In genomic region chr3:79196708-79197437, GRCm38 (mm10) we compare ENCODE assay signal across 8 mouse cellular contexts.
A peak's percentile ranks its signal among the peaks of the same experiment; 100 is the strongest.
DNase-seq lines count a peak whose midpoint lies in the region; ATAC-seq lines count a peak whose summit lies in the region.

No protein-coding gene starts in this region.

- H3K4me2 ChIP-seq in embryonic facial prominence, embryonic 11.5 days (ENCODE audit: low read depth, low read length), result no peak overlapping the region
- 0 out of 2 replicates have a peak overlapping the region, but pooled peaks have one; percentile 22 for H3K4me2 ChIP-seq in heart, embryonic 11.5 days
- H3K4me2 ChIP-seq in stomach, embryonic 16.5 days (ENCODE audit: low read depth, low read length), result peak overlapping the region; percentile 26; the same call in 1 of the 2 replicates

- peak; percentile 61 for DNase-seq in embryonic facial prominence, embryonic 11.5 days (ENCODE audit: low spot score)
- no peak for DNase-seq in embryonic facial prominence, embryonic 10.5 days (ENCODE audit: low spot score)
- peak; percentile 41 to 65 for DNase-seq in CD8-positive naive resting alpha-beta T cell, adult 2 months (ENCODE audit: low read depth in 2 of 2, low spot score in 2 of 2)
- peak; percentile 72 to 78 for DNase-seq in cerebellum, adult 18-20 months
- DNase-seq in layer of hippocampus, adult 9-10 months (ENCODE audit: low spot score), result peak; percentile 52

- H3K9ac ChIP-seq in embryonic facial prominence, embryonic 11.5 days (replicated peaks; ENCODE audit: low read length), result no peak overlapping the region
- H3K9ac ChIP-seq in heart, embryonic 11.5 days (ENCODE audit: low read depth, low read length), result no peak overlapping the region
- no peak overlapping the region for H3K9ac ChIP-seq in stomach, embryonic 16.5 days (ENCODE audit: low read length)

- H3K27ac ChIP-seq in embryonic facial prominence, embryonic 11.5 days (replicated peaks; ENCODE audit: low read depth, low read length), result no peak overlapping the region
- H3K27ac ChIP-seq in embryonic facial prominence, embryonic 10.5 days (replicated peaks), result no peak overlapping the region
- H3K27ac ChIP-seq in heart, embryonic 11.5 days (ENCODE audit: low read depth, low read length), result no peak overlapping the region
- H3K27ac ChIP-seq in stomach, embryonic 16.5 days (ENCODE audit: low read length), result no peak overlapping the region

- no peaks in the 10 kb centered on the region for H3K9me3 ChIP-seq in embryonic facial prominence, embryonic 11.5 days (replicated peaks; ENCODE audit: control insufficient read depth, low read length)
- no peaks in the 10 kb centered on the region for H3K9me3 ChIP-seq in embryonic facial prominence, embryonic 10.5 days
- H3K9me3 ChIP-seq in heart, embryonic 11.5 days (replicated peaks; ENCODE audit: control insufficient read depth, low read length), result no peaks in the 10 kb centered on the region
- H3K9me3 ChIP-seq in stomach, embryonic 16.5 days (replicated peaks; ENCODE audit: control insufficient read depth, low read length), result no peaks in the 10 kb centered on the region

- no peaks in the 10 kb centered on the region for H3K4me1 ChIP-seq in embryonic facial prominence, embryonic 11.5 days (ENCODE audit: control insufficient read depth, insufficient read depth, low read length)
- peaks cover 6% of the 10 kb centered on the region; the same call in 1 of the 2 replicates for H3K4me1 ChIP-seq in embryonic facial prominence, embryonic 10.5 days
- peaks cover 16% of the 10 kb centered on the region for H3K4me1 ChIP-seq in heart, embryonic 11.5 days (ENCODE audit: control insufficient read depth, insufficient read depth, low read length)
- peaks cover 15% of the 10 kb centered on the region; the same call in 1 of the 2 replicates for H3K4me1 ChIP-seq in stomach, embryonic 16.5 days (ENCODE audit: control insufficient read depth, insufficient read depth, low read length)

- WGBS in embryonic facial prominence, embryonic 11.5 days, result 62% methylated on average over 6 of the region's 6 CpGs
- 75% methylated on average over 6 of the region's 6 CpGs for WGBS in embryonic facial prominence, embryonic 10.5 days
- WGBS in heart, embryonic 11.5 days (ENCODE audit: insufficient replicate concordance), result 53% methylated on average over 6 of the region's 6 CpGs
- 47% methylated on average over 6 of the region's 6 CpGs for WGBS in stomach, embryonic 16.5 days

- no peak for ATAC-seq in embryonic facial prominence, embryonic 11.5 days (replicated peaks; ENCODE audit: insufficient number of reproducible peaks, low FRiP score, low TSS enrichment, low read depth)
- no peak for ATAC-seq in heart, embryonic 11.5 days (replicated peaks; ENCODE audit: insufficient number of reproducible peaks, low FRiP score, low TSS enrichment)
- ATAC-seq in megakaryocyte-erythroid progenitor cell, adult 5-6 weeks (replicated peaks; ENCODE audit: low FRiP score, low TSS enrichment, poor library complexity, severe bottlenecking), result peak; percentile 83
- ATAC-seq in stomach, embryonic 16.5 days (ENCODE audit: insufficient read depth, low FRiP score), result no peak

- H3K27me3 ChIP-seq in embryonic facial prominence, embryonic 11.5 days (ENCODE audit: control insufficient read depth, insufficient read depth, low read length), result no peaks in the 10 kb centered on the region
- no peaks in the 10 kb centered on the region for H3K27me3 ChIP-seq in embryonic facial prominence, embryonic 10.5 days (replicated peaks; ENCODE audit: low read depth, poor library complexity, severe bottlenecking)
- no peaks in the 10 kb centered on the region for H3K27me3 ChIP-seq in heart, embryonic 11.5 days (ENCODE audit: control insufficient read depth, insufficient read depth, low read length)
- H3K27me3 ChIP-seq in stomach, embryonic 16.5 days (ENCODE audit: control insufficient read depth, insufficient read depth, low read length), result no peaks in the 10 kb centered on the region

- no peaks in the 10 kb centered on the region for H3K36me3 ChIP-seq in embryonic facial prominence, embryonic 11.5 days (replicated peaks; ENCODE audit: control insufficient read depth, insufficient read depth, low read depth, low read length)
- H3K36me3 ChIP-seq in embryonic facial prominence, embryonic 10.5 days (replicated peaks), result peaks cover 3% of the 10 kb centered on the region
- H3K36me3 ChIP-seq in heart, embryonic 11.5 days (ENCODE audit: control insufficient read depth, insufficient read depth, low read length), result no peaks in the 10 kb centered on the region
- H3K36me3 ChIP-seq in stomach, embryonic 16.5 days (ENCODE audit: control insufficient read depth, insufficient read depth, low read length), result no peaks in the 10 kb centered on the region

- H3K4me3 ChIP-seq in embryonic facial prominence, embryonic 11.5 days (ENCODE audit: low read depth, low read length), result no peak overlapping the region
- H3K4me3 ChIP-seq in embryonic facial prominence, embryonic 10.5 days, result no peak overlapping the region
- H3K4me3 ChIP-seq in heart, embryonic 11.5 days (ENCODE audit: low read depth, low read length), result no peak overlapping the region
- H3K4me3 ChIP-seq in stomach, embryonic 16.5 days (replicated peaks; ENCODE audit: low read length), result no peak overlapping the region
